Mouse (Mus musculus) myocyte (in vitro differentiated cells): Measurements from ENCODE around the gene Cnp. TPM values are rescaled to one million over a fixed set of nuclear protein-coding genes. Genes with fewer than 3 reads are reported as not detected.

Experiments
- H3K27me3 ChIP-seq: one replicate; pipeline ENCODE4 v1.6.1; 2011; ENCODE audit not compliant: control insufficient read depth, insufficient read depth, insufficient read length
- H3K36me3 ChIP-seq: one replicate; pipeline ENCODE4 v1.6.1; 2011; ENCODE audit not compliant: control insufficient read depth, insufficient read depth
- H3K4me2 ChIP-seq: one replicate; pipeline ENCODE4 v1.6.1; 2011; ENCODE audit warnings: low read depth, control low read depth
- H3K4me3 ChIP-seq: one replicate; pipeline ENCODE4 v1.5.1; 2011; ENCODE audit warnings: mild to moderate bottlenecking, control low read depth, moderate library complexity
- H3K79me2 ChIP-seq: one replicate; pipeline ENCODE4 v1.6.1; 2011; ENCODE audit not compliant: control insufficient read depth, insufficient read depth
- H3ac ChIP-seq: one replicate; pipeline ENCODE4 v1.6.1; 2011; ENCODE audit not compliant: control insufficient read depth, insufficient read length
- CEBPB ChIP-seq: IDR thresholded peaks from 2 replicates; pipeline ENCODE4 v1.6.1; 2011; ENCODE audit warnings: mild to moderate bottlenecking, moderate library complexity; ENCODE audit not compliant: poor library complexity, insufficient read depth, severe bottlenecking
- E2F4 ChIP-seq: IDR thresholded peaks from one replicate; pipeline ENCODE4 v1.6.1; 2011; ENCODE audit warnings: mild to moderate bottlenecking, control low read depth, moderate library complexity; ENCODE audit not compliant: insufficient read depth
- MAX ChIP-seq: IDR thresholded peaks from one replicate; pipeline ENCODE4 v1.6.1; 2011; ENCODE audit warnings: low read depth, mild to moderate bottlenecking, control low read depth
- MYOD1 ChIP-seq, 3 experiments: IDR thresholded peaks; one replicate each; pipeline ENCODE4 v1.6.1; 2011; ENCODE audit warnings: control low read depth in 2 of 3, low read depth in 2 of 3, mild to moderate bottlenecking in 2 of 3, moderate library complexity in 1 of 3; ENCODE audit not compliant: insufficient read length in 2 of 3, control insufficient read depth in 1 of 3
- MYOG ChIP-seq, 3 experiments: IDR thresholded peaks; one replicate each; pipeline ENCODE4 v1.6.1; 2011; ENCODE audit warnings: control low read depth in 2 of 3, low read depth in 2 of 3, mild to moderate bottlenecking in 2 of 3; ENCODE audit not compliant: insufficient read length in 2 of 3, control insufficient read depth in 1 of 3, insufficient read depth in 1 of 3
- POLR2A ChIP-seq: IDR thresholded peaks from one replicate; pipeline ENCODE4 v1.6.1; 2011; ENCODE audit warnings: low read depth, mild to moderate bottlenecking, control low read depth, moderate library complexity; ENCODE audit not compliant: insufficient read length
- POLR2AphosphoS2 ChIP-seq: IDR thresholded peaks from one replicate; pipeline ENCODE4 v1.6.1; 2011; ENCODE audit warnings: low read depth, control low read depth; ENCODE audit not compliant: insufficient read length
- REST ChIP-seq: IDR thresholded peaks from one replicate; pipeline ENCODE4 v1.6.1; 2011; ENCODE audit warnings: mild to moderate bottlenecking, control low read depth, moderate library complexity; ENCODE audit not compliant: insufficient read depth, insufficient read length
- SRF ChIP-seq: IDR thresholded peaks from one replicate; pipeline ENCODE4 v1.6.1; 2011; ENCODE audit warnings: low read depth; ENCODE audit not compliant: control insufficient read depth, insufficient read length
- TCF12 ChIP-seq: IDR thresholded peaks from one replicate; pipeline ENCODE4 v1.6.1; 2011; ENCODE audit warnings: mild to moderate bottlenecking, control low read depth; ENCODE audit not compliant: poor library complexity, insufficient read depth, severe bottlenecking
- TCF3 ChIP-seq: IDR thresholded peaks from one replicate; pipeline ENCODE4 v1.6.1; 2011; ENCODE audit warnings: low read depth, control low read depth; ENCODE audit not compliant: insufficient read length
- USF1 ChIP-seq: IDR thresholded peaks from one replicate; pipeline ENCODE4 v1.6.1; 2011; ENCODE audit warnings: low read depth, mild to moderate bottlenecking, control low read depth, moderate library complexity
- polyA plus RNA-seq: library from polyadenylated mRNA; unstranded; fragments of >200 nt; fragmentation: generic; extraction: Trizol; gene quantifications from one replicate; pipeline ENCODE4 v1.2.1, GENCODE M21; 2012; ENCODE audit warnings: missing spikeins

Gene Cnp
- polyA plus RNA-seq, 1 experiment, result 18.5 TPM

DNA sequence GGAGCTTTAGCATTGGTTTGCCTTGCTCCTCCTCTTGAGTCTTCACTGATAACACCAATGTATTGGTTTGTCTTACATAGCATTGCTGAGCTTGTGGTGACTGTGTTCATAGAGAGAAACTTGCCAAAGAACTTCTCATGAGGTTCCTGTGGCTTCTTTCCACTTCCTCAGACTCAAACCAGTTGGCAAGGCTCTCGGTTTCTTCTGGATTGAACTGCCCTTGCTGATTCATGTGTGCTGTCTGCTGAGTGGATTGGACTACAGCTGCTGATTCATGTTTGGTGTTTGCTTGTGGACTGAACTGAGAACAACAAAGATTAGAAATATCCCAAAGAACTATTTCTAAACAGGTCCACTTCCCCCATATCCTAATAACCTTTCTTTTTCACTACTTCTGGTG lies 38.7 kb upstream of the Cnp start:
- no peak overlapping the region for H3K4me2 ChIP-seq
- no peaks in the 10 kb centered on the region for H3K36me3 ChIP-seq
- H3K4me3 ChIP-seq, result no peak overlapping the region
- no peaks in the 10 kb centered on the region for H3K27me3 ChIP-seq
- no peaks in the 10 kb centered on the region for H3K79me2 ChIP-seq
- no peak overlapping the region for H3ac ChIP-seq
- TF ChIP-seq CEBPB, result no peak
- TF ChIP-seq REST, result no peak
- TF ChIP-seq POLR2A, result no peak
- TF ChIP-seq MYOD1 (IDR thresholded peaks at IDR 0.05; ENCODE audit: control insufficient read depth in 1 of 3, insufficient read length in 2 of 3, low read depth in 2 of 3), result no peak
- TF ChIP-seq TCF3, result no peak
- TF ChIP-seq SRF, result no peak
- TF ChIP-seq TCF12, result no peak
- no peak for TF ChIP-seq MYOG (IDR thresholded peaks at IDR 0.05; ENCODE audit: control insufficient read depth in 1 of 3, insufficient read depth in 1 of 3, insufficient read length in 2 of 3, low read depth in 2 of 3)
- no peak for TF ChIP-seq POLR2AphosphoS2
- TF ChIP-seq USF1, result no peak
- no peak for TF ChIP-seq E2F4
- no peak for TF ChIP-seq MAX

GRCm38 (mm10) chr11:100536466-100536865 lies 38.2 kb upstream of the Cnp start:
- H3K36me3 ChIP-seq, result no peaks in the 10 kb centered on the region
- H3K79me2 ChIP-seq, result no peaks in the 10 kb centered on the region
- no peak for TF ChIP-seq MYOG (IDR thresholded peaks at IDR 0.05; ENCODE audit: control insufficient read depth in 1 of 3, insufficient read depth in 1 of 3, insufficient read length in 2 of 3, low read depth in 2 of 3)
- TF ChIP-seq MYOD1 (IDR thresholded peaks at IDR 0.05; ENCODE audit: control insufficient read depth in 1 of 3, insufficient read length in 2 of 3, low read depth in 2 of 3), result no peak
- TF ChIP-seq SRF, result no peak
- no peak for TF ChIP-seq TCF12
- no peak for TF ChIP-seq CEBPB
- no peak for TF ChIP-seq TCF3
- no peak for TF ChIP-seq E2F4
- TF ChIP-seq POLR2A, result no peak
- no peak for TF ChIP-seq USF1
- no peak for TF ChIP-seq REST
- TF ChIP-seq POLR2AphosphoS2, result no peak
- no peak for TF ChIP-seq MAX
- H3K27me3 ChIP-seq, result no peaks in the 10 kb centered on the region
- no peak overlapping the region for H3K4me3 ChIP-seq
- no peak overlapping the region for H3ac ChIP-seq
- no peak overlapping the region for H3K4me2 ChIP-seq

DNA sequence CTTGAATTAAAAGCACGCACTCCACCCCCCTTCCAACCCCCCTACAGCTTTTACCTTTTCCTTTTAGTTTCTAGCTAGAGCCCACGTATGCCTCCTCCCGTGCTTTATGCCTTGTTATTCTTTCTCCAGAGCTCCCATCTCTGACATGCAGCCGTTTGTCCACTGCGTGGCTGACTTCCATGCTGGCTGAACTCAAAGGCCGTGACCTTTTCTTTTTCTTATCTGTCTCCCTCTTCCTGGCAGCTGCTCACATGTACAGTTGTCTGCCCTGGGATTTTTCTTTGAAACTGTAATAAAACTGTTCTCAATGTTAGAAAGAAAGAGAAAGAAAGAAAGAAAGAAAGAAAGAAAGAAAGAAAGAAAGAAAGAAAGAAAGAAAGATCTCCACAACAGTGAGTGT lies 33.7 kb upstream of the Cnp start:
- no peaks in the 10 kb centered on the region for H3K36me3 ChIP-seq
- no peak overlapping the region for H3ac ChIP-seq
- H3K27me3 ChIP-seq, result no peaks in the 10 kb centered on the region
- no peaks in the 10 kb centered on the region for H3K79me2 ChIP-seq
- H3K4me2 ChIP-seq, result no peak overlapping the region
- no peak for TF ChIP-seq E2F4
- TF ChIP-seq USF1, result no peak
- no peak for TF ChIP-seq MAX
- TF ChIP-seq POLR2A, result no peak
- no peak for TF ChIP-seq REST
- TF ChIP-seq TCF12, result no peak
- no peak for TF ChIP-seq MYOG (IDR thresholded peaks at IDR 0.05; ENCODE audit: control insufficient read depth in 1 of 3, insufficient read depth in 1 of 3, insufficient read length in 2 of 3, low read depth in 2 of 3)
- TF ChIP-seq POLR2AphosphoS2, result no peak
- TF ChIP-seq TCF3, result no peak
- no peak for TF ChIP-seq CEBPB
- no peak for TF ChIP-seq SRF
- no peak for TF ChIP-seq MYOD1 (IDR thresholded peaks at IDR 0.05; ENCODE audit: control insufficient read depth in 1 of 3, insufficient read length in 2 of 3, low read depth in 2 of 3)
- H3K4me3 ChIP-seq, result no peak overlapping the region

GRCm38 (mm10) chr11:100541577-100541976 lies 33.1 kb upstream of the Cnp start:
- Histone ChIP-seq H3K4me2 (no peak overlapping the region), H3K4me3 (no peak overlapping the region), H3K36me3 (no peaks in the 10 kb centered on the region), H3K27me3 (no peaks in the 10 kb centered on the region), H3K79me2 (no peaks in the 10 kb centered on the region), H3ac (no peak overlapping the region)
- TF ChIP-seq SRF, result no peak
- no peak for TF ChIP-seq CEBPB
